Mouse (Mus musculus): ENCODE results near the gene Galnt16.

DNA sequence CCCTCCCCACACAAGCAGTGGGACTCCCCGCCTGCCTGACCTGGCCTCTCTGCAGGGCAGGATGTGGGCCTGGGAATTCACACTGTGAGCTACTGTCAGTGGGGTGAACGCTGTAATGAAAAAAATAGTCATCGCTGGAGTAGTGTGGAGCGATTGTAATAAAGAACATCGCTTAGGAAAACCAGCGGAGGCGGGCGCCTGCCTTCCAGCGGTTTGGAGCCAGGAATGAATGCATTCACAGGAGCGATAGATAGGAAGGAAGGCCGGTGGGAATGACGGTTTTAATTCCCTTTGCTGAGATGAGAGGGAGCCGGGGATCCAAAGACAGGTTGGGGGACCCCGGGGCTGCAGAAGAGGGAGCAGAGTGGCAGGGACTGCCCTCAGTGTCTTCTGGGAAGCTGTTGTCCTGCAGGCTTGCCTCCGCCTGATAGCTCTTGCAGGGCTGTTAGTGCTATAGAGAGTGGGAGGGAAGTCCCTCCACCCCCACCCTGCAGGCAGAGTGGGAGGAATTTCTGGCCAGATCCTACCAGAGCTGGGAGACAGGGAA is 56.8 kb downstream of the Galnt16 start:
- TF ChIP-seq FLI1 (IDR thresholded peaks at IDR 0.05; ENCODE audit: low read length) (no peak), GATA1 (IDR thresholded peaks at IDR 0.05; ENCODE audit: borderline replicate concordance, low read length) (no peak)
